Mouse (Mus musculus) limb, embryonic 14.5 days (tissue): ENCODE measurements around the gene Sppl2c. TPM values are rescaled to one million over a fixed set of nuclear protein-coding genes. Genes with fewer than 3 reads are reported as not detected.

Source experiments
- ATAC-seq: fragments of 200-750 bp; cut with Nextera tagmentation; 2 replicates; pipeline ENCODE4 v1.8.0; 2017; ENCODE audit warnings: low read depth, moderate number of reproducible peaks, moderate TSS enrichment; ENCODE audit not compliant: low FRiP score
- DNase-seq: peaks from one replicate; pipeline ENCODE4 v3.0.0-alpha.2; 2015; ENCODE audit warnings: low spot score
- H3K27ac ChIP-seq: fragments of 300-500 bp; sonication (generic); replicated peaks from 2 replicates; pipeline ENCODE4 v1.5.1; 2014; ENCODE audit warnings: low read depth, mild to moderate bottlenecking, low read length, moderate library complexity, mixed read lengths
- H3K27me3 ChIP-seq: fragments of 300-500 bp; sonication (generic); 2 replicates; pipeline ENCODE4 v1.6.1; 2014; ENCODE audit warnings: low read length, mixed read lengths; ENCODE audit not compliant: control insufficient read depth, insufficient read depth
- H3K36me3 ChIP-seq: fragments of 300-500 bp; sonication (generic); 2 replicates; pipeline ENCODE4 v1.6.1; 2014; ENCODE audit warnings: mild to moderate bottlenecking, low read length, moderate library complexity, mixed read lengths; ENCODE audit not compliant: control insufficient read depth, insufficient read depth
- H3K4me1 ChIP-seq: fragments of 300-500 bp; sonication (generic); 2 replicates; pipeline ENCODE4 v1.6.1; 2014; ENCODE audit warnings: antibody characterized with exemption, low read length, mixed read lengths; ENCODE audit not compliant: control insufficient read depth, insufficient read depth
- H3K4me2 ChIP-seq: fragments of 300-500 bp; sonication (generic); replicated peaks from 2 replicates; pipeline ENCODE4 v1.6.1; 2014; ENCODE audit warnings: low read depth, mild to moderate bottlenecking, low read length, moderate library complexity; ENCODE audit not compliant: severe bottlenecking
- H3K4me3 ChIP-seq: fragments of 300-500 bp; sonication (generic); replicated peaks from 2 replicates; pipeline ENCODE4 v1.5.1; 2014; ENCODE audit warnings: low read length
- H3K9ac ChIP-seq: fragments of 300-500 bp; sonication (generic); 2 replicates; pipeline ENCODE4 v1.6.1; 2014; ENCODE audit warnings: mild to moderate bottlenecking, low read depth, low read length, moderate library complexity; ENCODE audit not compliant: severe bottlenecking
- H3K9me3 ChIP-seq: fragments of 300-500 bp; sonication (generic); 2 replicates; pipeline ENCODE4 v1.6.1; 2016; ENCODE audit warnings: low read length; ENCODE audit not compliant: control insufficient read depth
- POLR2A ChIP-seq: fragments of 200-500 bp; IDR thresholded peaks from 2 replicates; pipeline ENCODE4 v1.8.0; 2012; ENCODE audit warnings: inconsistent platforms, mild to moderate bottlenecking, moderate library complexity, borderline replicate concordance; ENCODE audit not compliant: insufficient read depth, insufficient read length; ENCODE audit errors: extremely low read depth
- WGBS: fragments of 180-500 bp; shearing (Covaris S2); extraction: QIAGEN DNeasy Blood & Tissue Kit; methylation state at CpG from one replicate; pipeline ENCODE4 v1.1.7; 2014; 5-methylcytosine and 5-hydroxymethylcytosine counted together
- polyA plus RNA-seq, 2 experiments: library from polyadenylated mRNA; depleted of rRNA in 1 of 2; stranded (reverse) in 1 of 2; unstranded in 1 of 2; fragments of >200 nt; fragmentation: Nextera tagmentation in 1 of 2; extraction: Ambion mirVana in 1 of 2; gene quantifications; 2 replicates each; pipeline versions ENCODE4 v1.2.1 to v1.2.3; 2012 to 2014

Sppl2c gene
- polyA plus RNA-seq, 2 experiments: not detected

- no peak for TF ChIP-seq POLR2A
- H3K4me1 ChIP-seq: no peaks in the 10 kb centered on the region
- no peaks in the 10 kb centered on the region for H3K9me3 ChIP-seq
- no peak overlapping the region for H3K4me2 ChIP-seq
- no peaks in the 10 kb centered on the region for H3K27me3 ChIP-seq
- H3K27ac ChIP-seq: no peak overlapping the region
- ATAC-seq (no peak), DNase-seq (no peak)
- H3K9ac ChIP-seq: no peak overlapping the region
- no peaks in the 10 kb centered on the region for H3K36me3 ChIP-seq
- H3K4me3 ChIP-seq: no peak overlapping the region
- WGBS: 72% methylated on average over 11 of the region's 11 CpGs
Observed at GRCm38 (mm10) chr11:104195382-104195781, 9.3 kb downstream of the Sppl2c start.

GRCm38 (mm10) chr11:104195791-104196190 is 9.7 kb downstream of the Sppl2c start:
- Histone ChIP-seq H3K9me3 (no peaks in the 10 kb centered on the region), H3K4me2 (no peak overlapping the region), H3K27ac (no peak overlapping the region), H3K36me3 (no peaks in the 10 kb centered on the region), H3K4me3 (no peak overlapping the region), H3K27me3 (no peaks in the 10 kb centered on the region), H3K9ac (no peak overlapping the region), H3K4me1 (no peaks in the 10 kb centered on the region)
- ATAC-seq (0 out of 2 replicates have a peak, but pooled peaks have one; percentile 53), DNase-seq (peak; percentile 73)
- WGBS: 12% methylated on average over 9 of the region's 9 CpGs
- TF ChIP-seq POLR2A: peak; percentile 26; the same call in 1 of the 2 replicates

GRCm38 (mm10) chr11:104197861-104198260 is 11.7 kb downstream of the Sppl2c start:
- 5% methylated on average over 10 of the region's 10 CpGs for WGBS
- no peak for TF ChIP-seq POLR2A
- no peak for ATAC-seq

GRCm38 (mm10) chr11:104203271-104203670 is 17.1 kb downstream of the Sppl2c start:
- Histone ChIP-seq H3K27me3 (no peaks in the 10 kb centered on the region), H3K4me1 (no peaks in the 10 kb centered on the region), H3K36me3 (no peaks in the 10 kb centered on the region), H3K4me2 (no peak overlapping the region), H3K27ac (no peak overlapping the region), H3K9me3 (no peaks in the 10 kb centered on the region), H3K9ac (no peak overlapping the region), H3K4me3 (no peak overlapping the region)
- DNase-seq (no peak), ATAC-seq (no peak)
- WGBS: 73% methylated on average over 3 of the region's 3 CpGs
- no peak for TF ChIP-seq POLR2A

More at GRCm38 (mm10) chr11:104197861-104198260, 11.7 kb downstream of the Sppl2c start:
- DNase-seq: peak; percentile 63
- Histone ChIP-seq H3K27me3 (no peaks in the 10 kb centered on the region), H3K27ac (no peak overlapping the region), H3K4me2 (no peak overlapping the region), H3K4me1 (no peaks in the 10 kb centered on the region), H3K9ac (no peak overlapping the region), H3K9me3 (no peaks in the 10 kb centered on the region), H3K36me3 (no peaks in the 10 kb centered on the region), H3K4me3 (no peak overlapping the region)

GRCm38 (mm10) chr11:104206573-104206972 is 20.4 kb downstream of the Sppl2c start:
- TF ChIP-seq POLR2A: no peak
- DNase-seq: no peak
- Histone ChIP-seq H3K4me1 (no peaks in the 10 kb centered on the region), H3K36me3 (no peaks in the 10 kb centered on the region), H3K4me3 (no peak overlapping the region), H3K27me3 (no peaks in the 10 kb centered on the region), H3K9ac (no peak overlapping the region), H3K27ac (no peak overlapping the region), H3K4me2 (no peak overlapping the region), H3K9me3 (no peaks in the 10 kb centered on the region)
- WGBS: 69% methylated on average over 4 of the region's 4 CpGs
- ATAC-seq: no peak

GRCm38 (mm10) chr11:104209041-104209440 is 22.9 kb downstream of the Sppl2c start:
- H3K9ac ChIP-seq: no peak overlapping the region
- no peaks in the 10 kb centered on the region for H3K4me1 ChIP-seq
- H3K36me3 ChIP-seq: no peaks in the 10 kb centered on the region
- H3K4me2 ChIP-seq: no peak overlapping the region
- no peaks in the 10 kb centered on the region for H3K9me3 ChIP-seq
- TF ChIP-seq POLR2A: no peak
- H3K4me3 ChIP-seq: no peak overlapping the region
- 67% methylated on average over 3 of the region's 3 CpGs for WGBS
- H3K27me3 ChIP-seq: no peaks in the 10 kb centered on the region
- DNase-seq: no peak
- no peak overlapping the region for H3K27ac ChIP-seq
- ATAC-seq: no peak
